Mouse (Mus musculus) limb, embryonic 11.5 days (tissue): ENCODE measurements around the gene Cacna2d1. TPM values are rescaled to one million over a fixed set of nuclear protein-coding genes. Genes with fewer than 3 reads are reported as not detected.

Experiments used
- ATAC-seq: fragments of 200-750 bp; cut with Nextera tagmentation; 2 replicates; pipeline ENCODE4 v1.8.0; 2017; ENCODE audit warnings: low read depth; ENCODE audit not compliant: insufficient number of reproducible peaks, low FRiP score, low TSS enrichment
- DNase-seq: peaks from one replicate; pipeline ENCODE4 v3.0.0-alpha.2; 2015; ENCODE audit warnings: low spot score
- H3K27ac ChIP-seq: fragments of 300-500 bp; sonication (generic); replicated peaks from 2 replicates; pipeline ENCODE4 v1.5.1; 2014; ENCODE audit warnings: low read depth, mild to moderate bottlenecking, low read length
- H3K27me3 ChIP-seq: fragments of 300-500 bp; sonication (generic); 2 replicates; pipeline ENCODE4 v1.6.1; 2014; ENCODE audit warnings: mild to moderate bottlenecking, low read length, mixed read lengths; ENCODE audit not compliant: control insufficient read depth, insufficient read depth
- H3K36me3 ChIP-seq: fragments of 300-500 bp; sonication (generic); 2 replicates; pipeline ENCODE4 v1.6.1; 2014; ENCODE audit warnings: mild to moderate bottlenecking, low read length, moderate library complexity, mixed read lengths; ENCODE audit not compliant: control insufficient read depth, insufficient read depth
- H3K4me1 ChIP-seq: fragments of 300-500 bp; sonication (generic); 2 replicates; pipeline ENCODE4 v1.6.1; 2014; ENCODE audit warnings: low read length, mixed read lengths; ENCODE audit not compliant: control insufficient read depth, insufficient read depth
- H3K4me2 ChIP-seq: fragments of 300-500 bp; sonication (generic); 2 replicates; pipeline ENCODE4 v1.6.1; 2014; ENCODE audit warnings: low read depth, mild to moderate bottlenecking, moderate library complexity; ENCODE audit not compliant: severe bottlenecking
- H3K4me3 ChIP-seq: fragments of 300-500 bp; sonication (generic); 2 replicates; pipeline ENCODE4 v1.5.1; 2014; ENCODE audit warnings: low read depth, low read length
- H3K9ac ChIP-seq: fragments of 300-500 bp; sonication (generic); 2 replicates; pipeline ENCODE4 v1.6.1; 2014; ENCODE audit warnings: mild to moderate bottlenecking, low read length
- H3K9me3 ChIP-seq: fragments of 300-500 bp; sonication (generic); 2 replicates; pipeline ENCODE4 v1.6.1; 2016; ENCODE audit warnings: low read length; ENCODE audit not compliant: control insufficient read depth
- WGBS: fragments of 180-500 bp; shearing (Covaris S2); extraction: QIAGEN DNeasy Blood & Tissue Kit; methylation state at CpG from one replicate; pipeline ENCODE4 v1.1.7; 2014; 5-methylcytosine and 5-hydroxymethylcytosine counted together
- polyA plus RNA-seq: library from polyadenylated mRNA; unstranded; fragments of >200 nt; fragmentation: Nextera tagmentation; extraction: Ambion mirVana; gene quantifications from 2 replicates; pipeline ENCODE4 v1.2.1, GENCODE M21; 2014

The Cacna2d1 gene
- polyA plus RNA-seq, 1 experiment from 2014 or later = 9.5 TPM

- no peak overlapping the region for H3K9ac ChIP-seq
- DNase-seq (no peak), ATAC-seq (no peak)
- no peaks in the 10 kb centered on the region for H3K9me3 ChIP-seq
- H3K4me2 ChIP-seq = no peak overlapping the region
- H3K36me3 ChIP-seq = no peaks in the 10 kb centered on the region
- no peak overlapping the region for H3K27ac ChIP-seq
- H3K4me1 ChIP-seq = 0 out of 2 replicates have a peak, but pooled peaks cover 3% of the 10 kb centered on the region
- H3K4me3 ChIP-seq = no peak overlapping the region
- no peaks in the 10 kb centered on the region for H3K27me3 ChIP-seq
- WGBS = 44% methylated on average over 2 of the region's 2 CpGs
Measured at GRCm38 (mm10) chr5:16013649-16014048, 79.2 kb downstream of the Cacna2d1 start.

GRCm38 (mm10) chr5:16014392-16014791 is 79.9 kb downstream of the Cacna2d1 start:
- Histone ChIP-seq H3K27me3 (no peaks in the 10 kb centered on the region), H3K36me3 (no peaks in the 10 kb centered on the region), H3K4me1 (0 out of 2 replicates have a peak, but pooled peaks cover 3% of the 10 kb centered on the region), H3K9me3 (no peaks in the 10 kb centered on the region), H3K4me3 (no peak overlapping the region), H3K9ac (no peak overlapping the region), H3K4me2 (no peak overlapping the region), H3K27ac (no peak overlapping the region)
- 54% methylated on average over 2 of the region's 2 CpGs for WGBS
- no peak for DNase-seq
- no peak for ATAC-seq

- peaks cover 5% of the 10 kb centered on the region for H3K4me1 ChIP-seq
- peak; percentile 81 for ATAC-seq
- WGBS = 27% methylated on average over 4 of the region's 4 CpGs
Measured at GRCm38 (mm10) chr5:16024626-16025417, 90.3 kb downstream of the Cacna2d1 start.

GRCm38 (mm10) chr5:16028881-16029280 is 94.4 kb downstream of the Cacna2d1 start:
- Histone ChIP-seq H3K36me3 (no peaks in the 10 kb centered on the region), H3K27me3 (no peaks in the 10 kb centered on the region), H3K9ac (no peak overlapping the region), H3K4me2 (no peak overlapping the region), H3K27ac (no peak overlapping the region), H3K9me3 (no peaks in the 10 kb centered on the region), H3K4me1 (peaks cover 5% of the 10 kb centered on the region), H3K4me3 (no peak overlapping the region)
- DNase-seq (no peak), ATAC-seq (no peak)
- 25% methylated on average over 6 of the region's 6 CpGs for WGBS

More at GRCm38 (mm10) chr5:16024626-16025417, 90.3 kb downstream of the Cacna2d1 start:
- no peaks in the 10 kb centered on the region for H3K27me3 ChIP-seq
- peak; percentile 56 for DNase-seq
- H3K9me3 ChIP-seq = no peaks in the 10 kb centered on the region
- no peaks in the 10 kb centered on the region for H3K36me3 ChIP-seq
- H3K27ac ChIP-seq = no peak overlapping the region
- no peak overlapping the region for H3K9ac ChIP-seq
- H3K4me3 ChIP-seq = no peak overlapping the region
- H3K4me2 ChIP-seq = no peak overlapping the region

GRCm38 (mm10) chr5:16029481-16029880 is 95.0 kb downstream of the Cacna2d1 start:
- WGBS = 51% methylated on average over 5 of the region's 5 CpGs
- ATAC-seq = no peak
- Histone ChIP-seq H3K36me3 (no peaks in the 10 kb centered on the region), H3K4me1 (peaks cover 4% of the 10 kb centered on the region), H3K9ac (no peak overlapping the region), H3K4me3 (no peak overlapping the region), H3K4me2 (no peak overlapping the region), H3K27ac (no peak overlapping the region), H3K9me3 (no peaks in the 10 kb centered on the region), H3K27me3 (no peaks in the 10 kb centered on the region)
- DNase-seq = no peak

GRCm38 (mm10) chr5:16033569-16033968 is 99.1 kb downstream of the Cacna2d1 start:
- Histone ChIP-seq H3K4me3 (no peak overlapping the region), H3K4me2 (no peak overlapping the region), H3K27me3 (no peaks in the 10 kb centered on the region), H3K9me3 (no peaks in the 10 kb centered on the region), H3K4me1 (peaks cover 3% of the 10 kb centered on the region; the same call in 1 of the 2 replicates), H3K36me3 (no peaks in the 10 kb centered on the region), H3K27ac (no peak overlapping the region), H3K9ac (no peak overlapping the region)
- DNase-seq (no peak), ATAC-seq (no peak)
- 96% methylated on average over 1 of the region's 1 CpGs for WGBS

GRCm38 (mm10) chr5:16035259-16035658 is 100.8 kb downstream of the Cacna2d1 start:
- WGBS = 88% methylated on average over 1 of the region's 1 CpGs
- ATAC-seq = no peak
- H3K9me3 ChIP-seq = no peaks in the 10 kb centered on the region

GRCm38 (mm10) chr5:16045147-16045878 is 110.8 kb downstream of the Cacna2d1 start:
- Histone ChIP-seq H3K9ac (no peak overlapping the region), H3K9me3 (no peaks in the 10 kb centered on the region), H3K27me3 (no peaks in the 10 kb centered on the region), H3K4me2 (no peak overlapping the region), H3K27ac (no peak overlapping the region), H3K4me1 (no peaks in the 10 kb centered on the region), H3K4me3 (no peak overlapping the region), H3K36me3 (no peaks in the 10 kb centered on the region)
- ATAC-seq = no peak
- WGBS = 77% methylated on average over 6 of the region's 6 CpGs
- DNase-seq = no peak

More at GRCm38 (mm10) chr5:16035259-16035658, 100.8 kb downstream of the Cacna2d1 start:
- H3K9ac ChIP-seq = no peak overlapping the region
- H3K27me3 ChIP-seq = no peaks in the 10 kb centered on the region
- H3K27ac ChIP-seq = no peak overlapping the region
- no peak overlapping the region for H3K4me3 ChIP-seq
- DNase-seq = no peak
- no peaks in the 10 kb centered on the region for H3K36me3 ChIP-seq
- H3K4me1 ChIP-seq = no peaks in the 10 kb centered on the region
- no peak overlapping the region for H3K4me2 ChIP-seq
